In genomic region chr11:111523465-111523864, GRCm38 (mm10) we compare ENCODE assay signal across 10 mouse cellular contexts.
DNase-seq lines count a peak whose midpoint lies in the region; ATAC-seq and TF ChIP-seq lines count a peak whose summit lies in the region.
"Had no signal": no experiment of that assay in that cellular context is flagged by ENCODE, and none has a peak within 500 bp of the region (broad histone marks: within the 10 kb centered on the region; RNA-seq: fewer than 3 reads in every experiment).

No protein-coding gene starts in this region.

- no peaks in the 10 kb centered on the region for H3K27me3 ChIP-seq in liver, embryonic 12.5 days (replicated peaks)
- no peaks in the 10 kb centered on the region for H3K27me3 ChIP-seq in hindbrain, postnatal 0 days (ENCODE audit: insufficient read depth, low read length)
- H3K27me3 ChIP-seq in limb, embryonic 10.5 days (ENCODE audit: low read depth, poor library complexity, severe bottlenecking) = no peaks in the 10 kb centered on the region
- H3K27me3 ChIP-seq: midbrain, embryonic 12.5 days had no signal

- no peak overlapping the region for H3K27ac ChIP-seq in liver, embryonic 12.5 days
- H3K27ac ChIP-seq in hindbrain, postnatal 0 days = no peak overlapping the region
- no peak overlapping the region for H3K27ac ChIP-seq in limb, embryonic 10.5 days
- H3K27ac ChIP-seq: midbrain, embryonic 12.5 days had no signal

- no peaks in the 10 kb centered on the region for H3K9me3 ChIP-seq in liver, embryonic 12.5 days (replicated peaks)
- no peaks in the 10 kb centered on the region for H3K9me3 ChIP-seq in hindbrain, postnatal 0 days (ENCODE audit: low read length)
- no peaks in the 10 kb centered on the region for H3K9me3 ChIP-seq in limb, embryonic 10.5 days (replicated peaks)
- H3K9me3 ChIP-seq: midbrain, embryonic 12.5 days had no signal

- peak; percentile 84 for TF ChIP-seq CTCF in hindbrain, postnatal 0 days (IDR thresholded peaks at IDR 0.05; ENCODE audit: low read depth)

- no peak overlapping the region for H3K4me3 ChIP-seq in liver, embryonic 12.5 days
- H3K4me3 ChIP-seq in hindbrain, postnatal 0 days (ENCODE audit: low read length) = peak overlapping the region; percentile 18; the same call in 1 of the 2 replicates
- H3K4me3 ChIP-seq in limb, embryonic 10.5 days = no peak overlapping the region
- H3K4me3 ChIP-seq: erythroblast, embryonic 14.5 days; midbrain, embryonic 12.5 days had no signal

- no peak overlapping the region for H3K9ac ChIP-seq in liver, embryonic 12.5 days
- no peak overlapping the region for H3K9ac ChIP-seq in hindbrain, postnatal 0 days (replicated peaks; ENCODE audit: low read length)
- H3K9ac ChIP-seq: midbrain, embryonic 12.5 days had no signal

- WGBS in liver, embryonic 12.5 days (ENCODE audit: insufficient replicate concordance) = 53% methylated on average over 8 of the region's 8 CpGs
- WGBS in hindbrain, postnatal 0 days = 43% methylated on average over 8 of the region's 8 CpGs
- 68% methylated on average over 8 of the region's 8 CpGs for WGBS in limb, embryonic 10.5 days

- H3K4me2 ChIP-seq in liver, embryonic 12.5 days = no peak overlapping the region
- H3K4me2 ChIP-seq in hindbrain, postnatal 0 days (ENCODE audit: low read depth, low read length) = peak overlapping the region; percentile 55
- H3K4me2 ChIP-seq: midbrain, embryonic 12.5 days had no signal

- no peaks in the 10 kb centered on the region for H3K4me1 ChIP-seq in liver, embryonic 12.5 days
- H3K4me1 ChIP-seq in hindbrain, postnatal 0 days (ENCODE audit: insufficient read depth, low read length) = no peaks in the 10 kb centered on the region
- H3K4me1 ChIP-seq in limb, embryonic 10.5 days = no peaks in the 10 kb centered on the region
- H3K4me1 ChIP-seq: midbrain, embryonic 12.5 days had no signal

- ATAC-seq in liver, embryonic 12.5 days = no peak
- no peak for ATAC-seq in hindbrain, postnatal 0 days

- H3K36me3 ChIP-seq in liver, embryonic 12.5 days = no peaks in the 10 kb centered on the region
- no peaks in the 10 kb centered on the region for H3K36me3 ChIP-seq in hindbrain, postnatal 0 days (ENCODE audit: insufficient read depth, low read length)
- no peaks in the 10 kb centered on the region for H3K36me3 ChIP-seq in limb, embryonic 10.5 days
- H3K36me3 ChIP-seq: midbrain, embryonic 12.5 days had no signal

- peak; percentile 53 for DNase-seq in liver
- DNase-seq in adrenal gland, adult 2 months = peak; percentile 52
- peak; percentile 40 for DNase-seq in embryo, embryonic 9.5 days (ENCODE audit: extremely low spot score)
- peak; percentile 77 for DNase-seq in hindbrain, postnatal 0 days (ENCODE audit: low spot score)
- peak; percentile 78 for DNase-seq in limb, embryonic 10.5 days (ENCODE audit: low spot score)
- peak; percentile 35 for DNase-seq in retina, embryonic 14.5 days (ENCODE audit: low spot score)
- DNase-seq in yolk sac, embryonic 10.5 days (ENCODE audit: low spot score) = no peak
